8 mouse cellular contexts compared by ENCODE assay signal in the genomic region with DNA sequence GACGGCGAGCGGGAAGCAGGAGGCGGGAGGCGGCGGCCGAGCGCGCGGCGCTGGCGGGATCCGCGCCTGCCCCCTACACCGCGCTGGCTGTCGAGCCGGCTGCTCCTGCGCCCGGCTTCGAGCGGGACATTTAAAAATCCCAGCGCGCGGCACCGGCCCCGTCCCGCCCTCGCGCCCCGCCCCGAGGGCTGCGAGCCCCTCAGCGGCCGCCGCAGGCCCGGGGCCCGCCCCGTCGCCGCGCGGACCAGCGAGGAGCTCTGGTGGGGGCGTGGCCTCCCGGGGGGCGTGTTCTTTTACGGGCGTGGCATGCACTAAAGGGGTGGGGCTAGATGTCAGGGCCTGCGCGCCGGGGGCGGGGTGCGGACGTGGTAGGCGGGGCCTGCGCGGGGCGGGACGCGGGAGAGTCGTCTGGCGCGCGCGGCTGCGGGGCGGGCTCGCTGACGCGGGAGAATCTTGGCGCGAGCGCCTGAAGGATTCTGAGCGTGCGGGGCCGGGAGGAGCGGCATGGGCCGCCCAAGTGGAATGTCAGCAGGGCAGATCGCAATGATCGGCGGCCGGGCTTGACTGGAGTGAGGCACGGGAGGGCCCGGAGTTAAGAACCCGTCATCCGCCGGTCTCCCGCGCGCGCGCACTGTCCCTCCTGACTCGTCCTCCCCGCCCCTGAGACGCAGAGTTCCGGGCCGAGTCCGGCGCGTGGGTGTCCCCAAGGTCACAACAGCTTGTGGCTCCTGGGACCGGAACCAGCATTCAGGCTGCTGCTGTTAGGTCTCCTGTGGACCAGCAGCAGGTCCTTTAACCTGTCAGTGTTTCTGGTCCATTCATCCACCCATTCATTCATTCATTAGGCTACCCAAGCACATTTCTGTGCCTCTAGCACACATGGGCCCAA. TPM values are rescaled to one million over a fixed set of nuclear protein-coding genes. Genes with fewer than 3 reads are reported as not detected.
DNase-seq lines count a peak whose midpoint lies in the region; ATAC-seq and TF ChIP-seq lines count a peak whose summit lies in the region.

Gene Ccne1 (minus strand): TSS at position 164 of the 889 bp plus-strand sequence.

- H3K27ac ChIP-seq in heart, embryonic 13.5 days (replicated peaks), result peak within 1 kb of the TSS; percentile 65
- H3K27ac ChIP-seq in liver, embryonic 12.5 days, result peak within 1 kb of the TSS; percentile 95
- H3K27ac ChIP-seq in stomach, embryonic 15.5 days, result peak within 1 kb of the TSS; percentile 79

- peak within 1 kb of the TSS; percentile 92 for H3K9ac ChIP-seq in heart, embryonic 13.5 days
- H3K9ac ChIP-seq in liver, embryonic 12.5 days, result peak within 1 kb of the TSS; percentile 94
- H3K9ac ChIP-seq in stomach, embryonic 15.5 days, result peak within 1 kb of the TSS; percentile 60

- peak; percentile 68; the same call in 1 of the 2 replicates for TF ChIP-seq POLR2A in brain, embryonic 14.5 days (IDR thresholded peaks at IDR 0.05; ENCODE audit: borderline replicate concordance, extremely low read depth, insufficient read depth, insufficient read length, poor library complexity, severe bottlenecking)

- no peaks in the 10 kb centered on the region for H3K9me3 ChIP-seq in erythroblast, embryonic 14.5 days (ENCODE audit: control insufficient read depth, low read length)
- no peaks in the 10 kb centered on the region for H3K9me3 ChIP-seq in heart, embryonic 13.5 days
- H3K9me3 ChIP-seq in liver, embryonic 12.5 days (replicated peaks), result no peaks in the 10 kb centered on the region
- no peaks in the 10 kb centered on the region for H3K9me3 ChIP-seq in stomach, embryonic 15.5 days

- TF ChIP-seq CTCF in C2C12 (IDR thresholded peaks at IDR 0.05; ENCODE audit: control insufficient read depth, insufficient read depth, insufficient read length), result no peak
- TF ChIP-seq CTCF in brain, embryonic 14.5 days (IDR thresholded peaks at IDR 0.05; ENCODE audit: borderline replicate concordance, extremely low read depth, insufficient read depth, insufficient read length), result no peak

- H3K4me3 ChIP-seq in C2C12 (ENCODE audit: insufficient read depth, poor library complexity, severe bottlenecking), result peak within 1 kb of the TSS; percentile 55
- peak within 1 kb of the TSS; percentile 89 for H3K4me3 ChIP-seq in erythroblast, embryonic 14.5 days (replicated peaks)
- peak within 1 kb of the TSS; percentile 90 for H3K4me3 ChIP-seq in heart, embryonic 13.5 days
- H3K4me3 ChIP-seq in liver, embryonic 12.5 days, result peak within 1 kb of the TSS; percentile 94
- peak within 1 kb of the TSS; percentile 68 for H3K4me3 ChIP-seq in stomach, embryonic 15.5 days (replicated peaks)

- H3K36me3 ChIP-seq in C2C12 (ENCODE audit: control insufficient read depth, insufficient read depth), result no peaks in the 10 kb centered on the region
- H3K36me3 ChIP-seq in erythroblast, embryonic 14.5 days (ENCODE audit: control insufficient read depth), result peaks cover 41% of the 10 kb centered on the region
- peaks cover 22% of the 10 kb centered on the region for H3K36me3 ChIP-seq in heart, embryonic 13.5 days
- H3K36me3 ChIP-seq in liver, embryonic 12.5 days, result peaks cover 30% of the 10 kb centered on the region
- no peaks in the 10 kb centered on the region for H3K36me3 ChIP-seq in stomach, embryonic 15.5 days

- H3K4me1 ChIP-seq in erythroblast, embryonic 14.5 days (ENCODE audit: control insufficient read depth), result peaks cover 63% of the 10 kb centered on the region
- H3K4me1 ChIP-seq in heart, embryonic 13.5 days, result peaks cover 43% of the 10 kb centered on the region
- peaks cover 64% of the 10 kb centered on the region for H3K4me1 ChIP-seq in liver, embryonic 12.5 days
- H3K4me1 ChIP-seq in stomach, embryonic 15.5 days, result peaks cover 27% of the 10 kb centered on the region

- peak within 1 kb of the TSS; percentile 98 for H3K4me2 ChIP-seq in heart, embryonic 13.5 days
- H3K4me2 ChIP-seq in liver, embryonic 12.5 days, result peak within 1 kb of the TSS; percentile 99
- peak within 1 kb of the TSS; percentile 93 for H3K4me2 ChIP-seq in stomach, embryonic 15.5 days

- peaks cover 3% of the 10 kb centered on the region for H3K79me3 ChIP-seq in C2C12 (ENCODE audit: low read depth)

- DNase-seq in brain, embryonic 14.5 days (ENCODE audit: low read depth), result peak; percentile 97
- DNase-seq in kidney, postnatal 10 days, result peak; percentile 100
- DNase-seq in natural killer cell, adult 2 months (ENCODE audit: low spot score in 2 of 2), result peak; percentile 100

- 0% methylated on average over 74 of the region's 102 CpGs for WGBS in heart, embryonic 13.5 days
- WGBS in liver, embryonic 12.5 days (ENCODE audit: insufficient replicate concordance), result 1% methylated on average over 93 of the region's 102 CpGs
- WGBS in stomach, embryonic 15.5 days, result under 1% methylated on average over 95 of the region's 102 CpGs

- H3ac ChIP-seq in C2C12 (ENCODE audit: control insufficient read depth, insufficient read length, low read depth), result peak within 1 kb of the TSS; percentile 79

- peak; percentile 95 for ATAC-seq in heart, embryonic 13.5 days (ENCODE audit: extremely low read depth, insufficient number of reproducible peaks, low FRiP score, low TSS enrichment)
- peak; percentile 86 for ATAC-seq in liver, embryonic 12.5 days
- ATAC-seq in stomach, embryonic 15.5 days (ENCODE audit: insufficient read depth, low FRiP score, low read depth), result peak; percentile 91

- H3K79me2 ChIP-seq in C2C12 (ENCODE audit: control insufficient read depth, insufficient read depth), result peaks cover 13% of the 10 kb centered on the region

- no peaks in the 10 kb centered on the region for H3K27me3 ChIP-seq in C2C12 (ENCODE audit: control insufficient read depth, insufficient read depth, insufficient read length)
- peaks cover 8% of the 10 kb centered on the region for H3K27me3 ChIP-seq in erythroblast, embryonic 14.5 days (ENCODE audit: control insufficient read depth)
- H3K27me3 ChIP-seq in heart, embryonic 13.5 days (replicated peaks), result no peaks in the 10 kb centered on the region
- no peaks in the 10 kb centered on the region for H3K27me3 ChIP-seq in liver, embryonic 12.5 days (replicated peaks)
- no peaks in the 10 kb centered on the region for H3K27me3 ChIP-seq in stomach, embryonic 15.5 days (replicated peaks)

TF ChIP-seq in C2C12, 6 proteins besides CTCF, POLR2A, EP300 and RAD21:
- TF ChIP-seq USF1 (IDR thresholded peaks at IDR 0.05; ENCODE audit: low read depth), result no peak
- TF ChIP-seq FOSL1 (IDR thresholded peaks at IDR 0.05; ENCODE audit: insufficient read depth, low read length, poor library complexity, severe bottlenecking), result no peak
- TF ChIP-seq CEBPB (IDR thresholded peaks at IDR 0.05; ENCODE audit: low read depth), result no peak
- TF ChIP-seq MYOD1 (IDR thresholded peaks at IDR 0.05; ENCODE audit: control insufficient read depth, insufficient read length, low read depth), result no peak
- TF ChIP-seq MAX (IDR thresholded peaks at IDR 0.05), result no peak
- TF ChIP-seq MYOG (IDR thresholded peaks at IDR 0.05; ENCODE audit: control insufficient read depth, extremely low read depth, insufficient read length), result no peak

RNA-seq across cellular contexts. Expression of gene Ccne1, which starts in this region (rescaled TPM):
- 58.6 TPM for polyA plus RNA-seq in C2C12 (2012; fragmentation: generic; extraction: Trizol)
- polyA plus RNA-seq in brain, embryonic 14.5 days (2012; rRNA removed), result 12.2 and 14.7 TPM in 2 replicates
- polyA plus RNA-seq in erythroblast, embryonic 14.5 days (2012), result 10.1 and 12.0 TPM in 2 replicates
- 40.9 and 44.5 TPM in 2 replicates for polyA plus RNA-seq in heart, embryonic 13.5 days (2015; fragmentation: Nextera tagmentation; extraction: Ambion mirVana)
- polyA plus RNA-seq in liver, embryonic 12.5 days (2016; fragmentation: Nextera tagmentation; extraction: Ambion mirVana), result 145 and 150 TPM in 2 replicates
- 57.0 and 58.6 TPM in 2 replicates for polyA plus RNA-seq in stomach, embryonic 15.5 days (2015; fragmentation: Nextera tagmentation; extraction: Ambion mirVana)

Comparison
In these comparisons a context has a peak if more than half of its experiments do, and no peak if none do; other contexts are left out.
1. Peak in every context shown above with its lines: DNase-seq, ATAC-seq, H3K4me3 ChIP-seq and H3K27ac ChIP-seq.